Mouse (Mus musculus) embryonic facial prominence, embryonic 12.5 days (tissue): ENCODE measurements at regions not wholly inside any gene's neighbourhood (a gene's known extent, or its start where the extent isn't known, plus 50 kb on each side); places are given as distances from the start of the nearest gene placed in this dataset.
A peak's percentile ranks its signal among the peaks of the same experiment; 100 is the strongest.

Experiments used
- ATAC-seq: fragments of 200-750 bp; cut with Nextera tagmentation; 2 replicates; pipeline ENCODE4 v1.8.0; 2017; ENCODE audit not compliant: insufficient number of reproducible peaks, insufficient read depth, low FRiP score, low TSS enrichment
- H3K27ac ChIP-seq: fragments of 300-500 bp; sonication (generic); 2 replicates; pipeline ENCODE4 v1.5.1; 2016; ENCODE audit warnings: mild to moderate bottlenecking
- H3K27me3 ChIP-seq: fragments of 300-500 bp; sonication (generic); 2 replicates; pipeline ENCODE4 v1.6.1; 2016; ENCODE audit warnings: mild to moderate bottlenecking, moderate library complexity
- H3K36me3 ChIP-seq: fragments of 300-500 bp; sonication (generic); 2 replicates; pipeline ENCODE4 v1.6.1; 2016; ENCODE audit warnings: mild to moderate bottlenecking
- H3K4me1 ChIP-seq: fragments of 300-500 bp; sonication (generic); 2 replicates; pipeline ENCODE4 v1.6.1; 2016
- H3K4me2 ChIP-seq: fragments of 300-500 bp; sonication (generic); replicated peaks from 2 replicates; pipeline ENCODE4 v1.6.1; 2016; ENCODE audit warnings: mild to moderate bottlenecking, moderate library complexity
- H3K4me3 ChIP-seq: fragments of 300-500 bp; sonication (generic); 2 replicates; pipeline ENCODE4 v1.5.1; 2016; ENCODE audit warnings: mild to moderate bottlenecking
- H3K9ac ChIP-seq: fragments of 300-500 bp; sonication (generic); 2 replicates; pipeline ENCODE4 v1.6.1; 2016; ENCODE audit warnings: mild to moderate bottlenecking, moderate library complexity
- H3K9me3 ChIP-seq: fragments of 300-500 bp; sonication (generic); 2 replicates; pipeline ENCODE4 v1.6.1; 2016; ENCODE audit warnings: mild to moderate bottlenecking, moderate library complexity
- WGBS: fragments of 180-500 bp; shearing (Covaris S2); methylation state at CpG from one replicate; pipeline ENCODE4 v1.1.7; 2016; 5-methylcytosine and 5-hydroxymethylcytosine counted together

GRCm38 (mm10) chr6:78228883-78229282 lies 141.6 kb upstream of the Reg3b start:
- no peak overlapping the region for H3K4me3 ChIP-seq
- no peaks in the 10 kb centered on the region for H3K27me3 ChIP-seq
- WGBS: 94% methylated on average over 3 of the region's 3 CpGs
- ATAC-seq: no peak
- no peak overlapping the region for H3K27ac ChIP-seq
- H3K9ac ChIP-seq: no peak overlapping the region
- H3K36me3 ChIP-seq: no peaks in the 10 kb centered on the region
- no peaks in the 10 kb centered on the region for H3K9me3 ChIP-seq
- no peak overlapping the region for H3K4me2 ChIP-seq
- H3K4me1 ChIP-seq: no peaks in the 10 kb centered on the region

- Histone ChIP-seq H3K36me3 (no peaks in the 10 kb centered on the region), H3K4me1 (no peaks in the 10 kb centered on the region), H3K27ac (no peak overlapping the region), H3K4me3 (no peak overlapping the region), H3K9ac (no peak overlapping the region), H3K27me3 (no peaks in the 10 kb centered on the region), H3K9me3 (no peaks in the 10 kb centered on the region), H3K4me2 (no peak overlapping the region)
- WGBS: 50% methylated on average over 1 of the region's 1 CpGs
- ATAC-seq: no peak
Observed at GRCm38 (mm10) chr6:78244404-78244803, 126.1 kb upstream of the Reg3b start.

DNA sequence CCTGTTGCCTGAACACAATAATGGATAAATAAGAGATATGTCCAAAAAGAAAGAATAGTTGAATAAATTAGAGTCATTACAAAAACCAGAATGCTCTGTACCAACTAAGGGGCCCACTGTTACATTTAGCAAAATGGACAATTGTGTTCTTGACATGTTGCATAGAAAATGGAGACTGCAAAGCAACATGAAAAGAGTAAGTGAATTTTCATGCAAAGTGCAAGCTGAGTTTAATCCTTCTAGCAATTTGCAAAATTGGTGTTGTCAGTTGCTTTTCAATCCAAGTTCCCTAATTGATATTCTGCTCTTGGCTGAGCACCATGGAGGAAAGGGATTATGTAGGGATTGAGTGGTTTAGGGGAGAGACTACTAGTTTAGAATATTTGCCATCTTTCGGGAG lies 125.4 kb upstream of the Reg3b start:
- no peak overlapping the region for H3K27ac ChIP-seq
- no peak for ATAC-seq
- WGBS: 76% methylated on average over 1 of the region's 1 CpGs
- no peak overlapping the region for H3K9ac ChIP-seq
- no peaks in the 10 kb centered on the region for H3K9me3 ChIP-seq
- H3K4me3 ChIP-seq: no peak overlapping the region
- H3K36me3 ChIP-seq: no peaks in the 10 kb centered on the region
- H3K4me1 ChIP-seq: no peaks in the 10 kb centered on the region
- no peak overlapping the region for H3K4me2 ChIP-seq
- no peaks in the 10 kb centered on the region for H3K27me3 ChIP-seq

DNA sequence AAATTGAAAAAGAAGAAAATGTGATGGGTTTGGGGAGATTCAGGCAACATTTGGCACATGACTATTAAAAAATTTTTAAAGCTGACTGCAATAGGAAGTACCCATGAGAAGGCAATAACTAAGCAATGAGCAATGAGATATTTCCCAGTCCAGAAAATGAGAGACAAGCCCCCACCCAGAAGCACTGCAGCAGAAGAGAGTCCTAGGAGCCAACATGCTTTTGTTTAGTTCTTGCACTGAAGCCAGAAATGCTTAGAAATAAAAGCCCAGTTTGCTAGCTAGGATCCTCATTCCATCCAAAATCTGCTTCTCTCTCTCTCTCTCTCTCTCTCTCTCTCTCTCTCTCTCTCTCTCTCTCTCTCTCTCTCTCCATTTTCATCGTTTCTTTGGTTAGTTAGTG lies 120.4 kb upstream of the Reg3b start:
- Histone ChIP-seq H3K4me2 (no peak overlapping the region), H3K4me1 (no peaks in the 10 kb centered on the region), H3K4me3 (no peak overlapping the region), H3K9ac (no peak overlapping the region), H3K27me3 (no peaks in the 10 kb centered on the region), H3K27ac (no peak overlapping the region), H3K9me3 (no peaks in the 10 kb centered on the region), H3K36me3 (no peaks in the 10 kb centered on the region)
- 67% methylated on average over 1 of the region's 1 CpGs for WGBS
- no peak for ATAC-seq

DNA sequence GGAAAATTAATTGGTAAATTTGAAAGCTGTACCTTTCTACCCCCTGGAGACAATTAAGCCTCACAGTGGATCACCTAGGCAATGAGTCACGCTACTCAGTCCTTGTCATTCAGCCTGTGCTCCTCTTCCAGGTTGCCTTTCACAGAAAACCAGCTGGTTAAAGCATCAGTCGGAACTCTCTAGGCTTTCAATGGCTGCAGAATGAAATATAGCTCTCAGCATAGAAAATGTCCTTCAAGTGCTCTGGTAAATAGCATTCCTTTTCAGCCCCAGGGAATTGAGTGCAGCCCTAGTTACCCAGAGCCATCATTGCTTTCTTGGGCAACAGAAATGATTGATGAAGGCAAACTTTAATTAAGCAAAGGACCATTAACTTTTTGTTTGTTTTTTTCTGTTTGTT lies 119.9 kb upstream of the Reg3b start:
- 60% methylated on average over 2 of the region's 2 CpGs for WGBS
- no peaks in the 10 kb centered on the region for H3K4me1 ChIP-seq
- no peak for ATAC-seq
- no peaks in the 10 kb centered on the region for H3K9me3 ChIP-seq
- no peak overlapping the region for H3K4me2 ChIP-seq
- H3K9ac ChIP-seq: no peak overlapping the region
- no peak overlapping the region for H3K27ac ChIP-seq
- no peak overlapping the region for H3K4me3 ChIP-seq
- H3K36me3 ChIP-seq: no peaks in the 10 kb centered on the region
- no peaks in the 10 kb centered on the region for H3K27me3 ChIP-seq

- H3K4me1 ChIP-seq: no peaks in the 10 kb centered on the region
- no peak overlapping the region for H3K4me2 ChIP-seq
- no peak for ATAC-seq
- no peak overlapping the region for H3K4me3 ChIP-seq
- H3K36me3 ChIP-seq: no peaks in the 10 kb centered on the region
- H3K9ac ChIP-seq: no peak overlapping the region
- H3K27me3 ChIP-seq: no peaks in the 10 kb centered on the region
- WGBS: 57% methylated on average over 3 of the region's 3 CpGs
- H3K27ac ChIP-seq: no peak overlapping the region
- H3K9me3 ChIP-seq: no peaks in the 10 kb centered on the region
Observed at GRCm38 (mm10) chr6:78271879-78272546, 98.4 kb upstream of the Reg3b start.

DNA sequence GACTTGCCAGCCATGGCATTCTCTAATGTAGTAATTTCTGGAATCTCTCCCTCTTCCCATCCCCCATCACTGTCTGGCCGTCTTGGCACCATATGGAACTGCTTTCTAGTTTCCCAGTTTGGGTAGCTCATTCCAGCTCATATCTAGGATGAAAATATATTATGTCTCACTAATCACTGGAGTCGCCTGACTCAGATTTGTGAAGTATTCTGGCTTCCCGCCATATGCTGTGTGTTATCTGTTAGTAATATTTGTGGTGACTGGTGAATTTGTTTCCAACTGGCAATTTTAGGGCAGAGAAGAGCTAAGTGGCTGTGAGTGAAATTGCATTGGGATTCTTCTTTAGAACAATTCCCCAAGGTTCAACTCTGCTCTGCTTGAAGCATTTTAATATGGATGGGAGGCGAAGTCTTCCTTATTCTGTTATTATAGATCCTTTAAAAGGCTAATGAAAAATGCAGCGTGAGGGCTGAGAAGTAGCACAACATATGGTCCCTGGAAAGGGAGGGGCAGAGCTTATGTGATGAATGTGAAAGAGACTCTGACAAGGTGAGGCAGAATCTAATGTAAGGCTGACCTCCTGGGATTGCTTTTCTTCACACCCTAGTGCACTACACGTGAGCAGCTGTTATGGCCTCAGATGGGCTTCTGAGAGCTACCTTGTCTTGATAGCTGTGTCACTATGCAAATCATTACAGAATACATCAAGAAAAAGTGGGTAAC lies 92.3 kb upstream of the Reg3b start:
- no peaks in the 10 kb centered on the region for H3K27me3 ChIP-seq
- 0 out of 2 replicates have a peak, but pooled peaks have one; percentile 10 for ATAC-seq
- no peaks in the 10 kb centered on the region for H3K9me3 ChIP-seq
- no peak overlapping the region for H3K27ac ChIP-seq
- H3K4me3 ChIP-seq: no peak overlapping the region
- H3K36me3 ChIP-seq: no peaks in the 10 kb centered on the region
- H3K4me1 ChIP-seq: 0 out of 2 replicates have a peak, but pooled peaks cover 4% of the 10 kb centered on the region
- H3K4me2 ChIP-seq: no peak overlapping the region
- WGBS: 47% methylated on average over 6 of the region's 6 CpGs
- no peak overlapping the region for H3K9ac ChIP-seq

GRCm38 (mm10) chr6:78280541-78280940 lies 89.9 kb upstream of the Reg3b start:
- H3K27me3 ChIP-seq: no peaks in the 10 kb centered on the region
- H3K9ac ChIP-seq: no peak overlapping the region
- no peaks in the 10 kb centered on the region for H3K36me3 ChIP-seq
- H3K9me3 ChIP-seq: no peaks in the 10 kb centered on the region
- no peak overlapping the region for H3K4me2 ChIP-seq
- WGBS: 64% methylated on average over 5 of the region's 5 CpGs
- H3K4me1 ChIP-seq: 0 out of 2 replicates have a peak, but pooled peaks cover 4% of the 10 kb centered on the region
- ATAC-seq: no peak
- H3K4me3 ChIP-seq: no peak overlapping the region
- no peak overlapping the region for H3K27ac ChIP-seq

- ATAC-seq: no peak
- Histone ChIP-seq H3K9me3 (no peaks in the 10 kb centered on the region), H3K27ac (no peak overlapping the region), H3K4me3 (no peak overlapping the region), H3K9ac (no peak overlapping the region), H3K36me3 (no peaks in the 10 kb centered on the region), H3K27me3 (no peaks in the 10 kb centered on the region), H3K4me1 (peaks cover 3% of the 10 kb centered on the region; the same call in 1 of the 2 replicates), H3K4me2 (no peak overlapping the region)
- WGBS: 45% methylated on average over 1 of the region's 1 CpGs
Observed at GRCm38 (mm10) chr6:78294647-78295046, 75.8 kb upstream of the Reg3b start.

DNA sequence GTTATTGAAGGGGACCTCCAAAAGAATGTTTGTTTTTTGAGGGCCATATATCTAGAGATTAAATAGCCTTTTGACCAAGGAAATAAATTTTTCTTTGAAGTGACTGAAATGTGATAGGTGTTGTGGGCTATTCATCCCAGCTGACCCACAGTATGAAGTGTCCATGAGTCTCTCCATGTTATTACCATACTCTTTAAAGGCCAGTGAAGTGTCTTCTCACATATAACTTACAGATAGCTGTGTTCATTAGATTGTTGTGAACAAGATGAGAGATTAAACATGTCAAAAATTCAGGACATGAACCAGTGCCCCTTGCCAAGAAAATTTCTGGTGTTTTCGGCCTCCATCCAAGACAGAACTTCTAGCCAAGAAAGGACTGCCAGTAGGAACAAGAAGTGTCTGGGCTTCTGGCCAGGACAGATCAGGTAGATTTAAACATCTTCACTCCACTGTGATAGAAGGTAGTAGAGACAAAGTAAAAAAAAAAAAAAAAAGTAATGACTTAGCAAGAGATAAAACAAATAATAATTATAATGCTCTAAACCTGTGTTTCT lies 67.2 kb upstream of the Reg3b start:
- no peaks in the 10 kb centered on the region for H3K27me3 ChIP-seq
- H3K9me3 ChIP-seq: no peaks in the 10 kb centered on the region
- ATAC-seq: no peak
- no peaks in the 10 kb centered on the region for H3K36me3 ChIP-seq
- no peaks in the 10 kb centered on the region for H3K4me1 ChIP-seq
- H3K9ac ChIP-seq: no peak overlapping the region
- 89% methylated on average over 1 of the region's 1 CpGs for WGBS
- H3K4me2 ChIP-seq: no peak overlapping the region
- H3K27ac ChIP-seq: no peak overlapping the region
- H3K4me3 ChIP-seq: no peak overlapping the region
